Mouse (Mus musculus) megakaryocyte, embryonic 14.5 days (primary cell): ENCODE results near the gene Zbtb22. TPM values are rescaled to one million over a fixed set of nuclear protein-coding genes. Genes with fewer than 3 reads are reported as not detected.

Source experiments
- H3K27me3 ChIP-seq: replicated peaks from 2 replicates; pipeline ENCODE3; 2012; ENCODE audit warnings: inconsistent platforms
- H3K36me3 ChIP-seq: replicated peaks from 2 replicates; pipeline ENCODE3; 2012; ENCODE audit warnings: low read length, inconsistent platforms, mixed read lengths
- H3K4me1 ChIP-seq: 2 replicates; pipeline ENCODE4 v1.6.1; 2012; ENCODE audit warnings: inconsistent platforms
- H3K4me3 ChIP-seq: replicated peaks from 2 replicates; pipeline ENCODE3; 2012; ENCODE audit warnings: moderate library complexity, mild to moderate bottlenecking, inconsistent platforms
- H3K9me3 ChIP-seq: 2 replicates; pipeline ENCODE4 v1.6.1; 2012; ENCODE audit warnings: inconsistent platforms
- FLI1 ChIP-seq: IDR thresholded peaks from 2 replicates; pipeline ENCODE4 v1.6.1; 2012; ENCODE audit warnings: low read length, inconsistent platforms, mixed read lengths
- GATA1 ChIP-seq: IDR thresholded peaks from 3 replicates; pipeline ENCODE4 v1.6.1; 2012; ENCODE audit warnings: mixed read lengths, low read length, inconsistent platforms, borderline replicate concordance
- polyA plus RNA-seq: library from polyadenylated mRNA; stranded (reverse); fragments of >175 nt; gene quantifications from 2 replicates; pipeline ENCODE4 v1.2.3, GENCODE M21; 2012; ENCODE audit warnings: low replicate concordance; ENCODE audit not compliant: insufficient read depth

Gene Zbtb22
- polyA plus RNA-seq, 1 experiment: 45.3 TPM

DNA sequence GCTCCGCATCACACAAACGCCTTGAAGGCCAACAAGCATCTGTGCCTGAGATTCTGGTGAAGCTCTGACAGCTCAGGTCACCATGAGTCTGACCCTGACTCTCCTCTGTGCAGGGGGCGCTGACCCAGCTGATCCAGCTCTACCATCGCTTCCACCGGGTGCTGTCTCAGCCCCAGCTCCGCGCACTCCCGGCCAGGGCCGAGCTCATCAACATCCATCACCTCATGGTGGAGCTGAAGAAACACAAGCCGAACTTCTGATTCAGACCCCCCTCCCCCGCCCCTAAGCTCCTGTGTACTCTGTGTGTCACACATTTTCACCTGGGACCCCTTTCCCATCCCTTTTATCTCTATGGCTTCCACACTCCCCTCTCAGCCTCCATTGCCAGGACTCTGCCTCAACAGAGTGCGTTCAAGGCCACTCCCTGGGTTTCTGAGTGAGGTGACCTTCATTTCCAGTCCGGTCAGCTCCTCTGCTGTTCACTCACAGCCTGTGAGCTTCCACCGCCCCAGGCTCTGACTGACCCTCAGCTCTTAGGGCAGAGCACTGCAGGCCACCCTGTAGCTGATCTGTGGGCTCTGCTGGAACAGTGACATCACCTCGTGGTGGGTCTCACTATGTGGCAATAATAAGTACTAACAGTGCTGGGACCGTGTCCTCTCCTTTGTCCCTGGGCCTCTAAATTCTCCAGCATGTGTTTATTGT is 50.3 kb downstream of the Zbtb22 start:
- H3K36me3 ChIP-seq: peaks cover 42% of the 10 kb centered on the region
- TF ChIP-seq GATA1 (no peak), FLI1 (no peak)
- H3K4me3 ChIP-seq: no peak overlapping the region
- peaks cover 2% of the 10 kb centered on the region for H3K27me3 ChIP-seq
- H3K9me3 ChIP-seq: peaks cover 7% of the 10 kb centered on the region
- peaks cover 7% of the 10 kb centered on the region for H3K4me1 ChIP-seq

DNA sequence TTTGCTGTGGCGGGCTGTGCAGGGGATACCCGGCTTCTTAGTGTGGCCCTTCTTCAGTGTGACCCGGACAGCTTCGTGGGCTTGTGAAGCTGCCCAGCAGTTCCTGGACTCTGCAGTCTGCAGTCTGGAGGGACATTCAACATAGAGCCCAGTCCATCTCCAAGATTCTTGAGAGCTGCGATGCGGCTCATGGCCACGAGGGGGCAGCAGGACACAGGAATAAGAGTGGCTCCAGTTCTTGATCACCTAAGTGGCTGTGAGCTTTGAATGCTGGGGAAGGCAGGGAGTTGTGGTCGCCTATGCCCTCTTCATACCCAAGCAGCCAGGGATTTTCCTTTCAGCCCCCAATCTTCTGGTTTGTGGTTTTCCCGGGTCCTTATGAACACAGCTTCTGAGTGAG is 52.8 kb downstream of the Zbtb22 start:
- H3K9me3 ChIP-seq: peaks cover 7% of the 10 kb centered on the region
- peaks cover 4% of the 10 kb centered on the region for H3K27me3 ChIP-seq
- TF ChIP-seq FLI1: no peak
- no peak for TF ChIP-seq GATA1
- H3K4me3 ChIP-seq: no peak overlapping the region
- H3K4me1 ChIP-seq: peaks cover 14% of the 10 kb centered on the region
- H3K36me3 ChIP-seq: peaks cover 22% of the 10 kb centered on the region

Other genes with a start within 250 kb of the Zbtb22 start
- gene Hnrnpm, start 229.0 kb upstream of the Zbtb22 start, polyA plus RNA-seq: 70.4 and 414 TPM in 2 replicates
- 77.9 and 126 TPM in 2 replicates for gene March2, start 197.2 kb upstream of the Zbtb22 start, polyA plus RNA-seq
- 140 and 309 TPM in 2 replicates for gene Rab11b, start 155.4 kb upstream of the Zbtb22 start, polyA plus RNA-seq
- gene Angptl4, start 134.1 kb upstream of the Zbtb22 start, polyA plus RNA-seq: 0.59 and 1.5 TPM in 2 replicates
- 3.8 and 3.9 TPM in 2 replicates for gene Kank3, start 105.4 kb upstream of the Zbtb22 start, polyA plus RNA-seq
- 840 and 6,431 TPM in 2 replicates for gene Rps28, start 91.3 kb upstream of the Zbtb22 start, polyA plus RNA-seq
- 1,277 and 1,645 TPM in 2 replicates for gene Ndufa7, start 91.3 kb upstream of the Zbtb22 start, polyA plus RNA-seq
- 16.0 and 94.0 TPM in 2 replicates for gene Cd320, start 72.8 kb upstream of the Zbtb22 start, polyA plus RNA-seq
- gene Gm7029, start 42.1 kb upstream of the Zbtb22 start, polyA plus RNA-seq: not detected in 2 replicates
- gene Kifc1, start 25.2 kb upstream of the Zbtb22 start, polyA plus RNA-seq: 9.8 and 31.7 TPM in 2 replicates
- not detected in 2 replicates for gene Platr17, start 10.8 kb upstream of the Zbtb22 start, polyA plus RNA-seq
- 11.0 and 20.0 TPM in 2 replicates for gene Daxx, start 6.5 kb upstream of the Zbtb22 start, polyA plus RNA-seq
- gene Tapbp, start within 50 bp of the Zbtb22 start, polyA plus RNA-seq: 362 and 606 TPM in 2 replicates
- gene Rgl2, start 13.6 kb downstream of the Zbtb22 start, polyA plus RNA-seq: 90.4 and 221 TPM in 2 replicates
- 39.4 and 269 TPM in 2 replicates for gene Pfdn6, start 24.4 kb downstream of the Zbtb22 start, polyA plus RNA-seq
- 58.7 and 64.2 TPM in 2 replicates for gene Wdr46, start 24.8 kb downstream of the Zbtb22 start, polyA plus RNA-seq
- gene B3galt4, start 35.6 kb downstream of the Zbtb22 start, polyA plus RNA-seq: 15.5 and 19.7 TPM in 2 replicates
- gene Vps52, start 39.9 kb downstream of the Zbtb22 start, polyA plus RNA-seq: 75.8 and 138 TPM in 2 replicates
- 17.5 and 129 TPM in 2 replicates for gene Rps18, start 40.1 kb downstream of the Zbtb22 start, polyA plus RNA-seq
- gene H2-K1, start 84.4 kb downstream of the Zbtb22 start, polyA plus RNA-seq: 144 and 307 TPM in 2 replicates
- 5.3 and 24.9 TPM in 2 replicates for gene Ring1, start 108.8 kb downstream of the Zbtb22 start, polyA plus RNA-seq
- 12.4 and 22.2 TPM in 2 replicates for gene H2-Ke6, start 112.2 kb downstream of the Zbtb22 start, polyA plus RNA-seq
- 63.6 and 95.7 TPM in 2 replicates for gene Slc39a7, start 115.8 kb downstream of the Zbtb22 start, polyA plus RNA-seq
- gene Rxrb, start 115.9 kb downstream of the Zbtb22 start, polyA plus RNA-seq: 66.5 and 117 TPM in 2 replicates
- gene Col11a2, start 123.5 kb downstream of the Zbtb22 start, polyA plus RNA-seq: 19.6 and 36.5 TPM in 2 replicates
- 9.5 and 12.1 TPM in 2 replicates for gene H2-Oa, start 176.4 kb downstream of the Zbtb22 start, polyA plus RNA-seq
- gene H2-DMa, start 203.6 kb downstream of the Zbtb22 start, polyA plus RNA-seq: 19.3 and 32.1 TPM in 2 replicates
- 174 and 242 TPM in 2 replicates for gene Brd2, start 206.7 kb downstream of the Zbtb22 start, polyA plus RNA-seq
- 1.5 TPM in 1 of 2 replicates, not detected in the other for gene H2-DMb2, start 227.4 kb downstream of the Zbtb22 start, polyA plus RNA-seq
- 1.1 TPM in 1 of 2 replicates, not detected in the other for gene H2-DMb1, start 237.2 kb downstream of the Zbtb22 start, polyA plus RNA-seq